Mouse (Mus musculus) CH12.LX (cell line): Measurements from ENCODE around the gene Zfp318. TPM values are rescaled to one million over a fixed set of nuclear protein-coding genes. Genes with fewer than 3 reads are reported as not detected.

Source experiments
- DNase-seq: peaks from one replicate; pipeline ENCODE4 v3.0.0-alpha.2; 2013; ENCODE audit errors: extremely low read depth
- H3K27ac ChIP-seq: 2 replicates; pipeline ENCODE4 v1.5.1; 2012; ENCODE audit warnings: low read depth, mild to moderate bottlenecking, control low read depth, moderate library complexity; ENCODE audit not compliant: insufficient read depth
- H3K27me3 ChIP-seq: replicated peaks from 2 replicates; pipeline ENCODE3; 2012; ENCODE audit warnings: inconsistent platforms
- H3K36me3 ChIP-seq, 2 experiments: replicated peaks in 1 of 2; 2 replicates each; pipeline versions ENCODE3 to v1.6.1; 2012; ENCODE audit warnings: inconsistent platforms in 1 of 2, low read length in 1 of 2, mild to moderate bottlenecking in 1 of 2, mixed read lengths in 1 of 2, moderate library complexity in 1 of 2; ENCODE audit not compliant: control insufficient read depth in 1 of 2, insufficient read depth in 1 of 2
- H3K4me1 ChIP-seq, 2 experiments: 2 replicates each; pipeline ENCODE4 v1.6.1; 2012; ENCODE audit warnings: inconsistent platforms in 1 of 2, moderate library complexity in 1 of 2; ENCODE audit not compliant: insufficient read depth in 2 of 2, control insufficient read depth in 1 of 2
- H3K4me2 ChIP-seq: 2 replicates; pipeline ENCODE4 v1.6.1; 2012; ENCODE audit warnings: low read depth, mild to moderate bottlenecking, control low read depth; ENCODE audit not compliant: poor library complexity, insufficient read depth, severe bottlenecking
- H3K4me3 ChIP-seq, 3 experiments: fragments of 150-350 bp in 1 of 3; sonication (generic) in 1 of 3; replicated peaks in 1 of 3; 2 replicates each; pipeline versions ENCODE3 to v1.5.1; 2011 to 2012; ENCODE audit warnings: low read depth in 2 of 3, low read length in 2 of 3, mild to moderate bottlenecking in 2 of 3, moderate library complexity in 2 of 3, control low read depth in 1 of 3, improper control_type of control experiment in 1 of 3, inconsistent platforms in 1 of 3, mixed read lengths in 1 of 3; ENCODE audit not compliant: poor library complexity in 1 of 3
- H3K79me2 ChIP-seq: replicated peaks from 2 replicates; pipeline ENCODE4 v1.6.1; 2012; ENCODE audit warnings: mild to moderate bottlenecking, moderate library complexity; ENCODE audit not compliant: control insufficient read depth, poor library complexity, insufficient read depth, severe bottlenecking; ENCODE audit errors: extremely low read depth
- H3K9ac ChIP-seq: 2 replicates; pipeline ENCODE4 v1.6.1; 2012; ENCODE audit warnings: low read depth, mild to moderate bottlenecking, control low read depth, moderate library complexity; ENCODE audit not compliant: insufficient read depth
- H3K9me3 ChIP-seq: replicated peaks from 2 replicates; pipeline ENCODE3; 2012; ENCODE audit warnings: low read length, inconsistent platforms, mixed read lengths
- BHLHE40 ChIP-seq: IDR thresholded peaks from 2 replicates; pipeline ENCODE4 v1.6.1; 2011; ENCODE audit warnings: mild to moderate bottlenecking, low read depth, low read length, improper control_type of control experiment
- CHD2 ChIP-seq: IDR thresholded peaks from 2 replicates; pipeline ENCODE4 v1.6.1; 2011; ENCODE audit warnings: low read length, improper control_type of control experiment
- CTCF ChIP-seq, 2 experiments: IDR thresholded peaks in 1 of 2; conservative IDR thresholded peaks in 1 of 2; 2 replicates each; pipeline ENCODE4 v1.5.1; 2011 to 2012; ENCODE audit warnings: low read depth in 2 of 2, low read length in 2 of 2, improper control_type of control experiment in 1 of 2, inconsistent platforms in 1 of 2, mild to moderate bottlenecking in 1 of 2, moderate library complexity in 1 of 2
- EP300 ChIP-seq: IDR thresholded peaks from 2 replicates; pipeline ENCODE4 v1.6.1; 2011; ENCODE audit warnings: low read length, improper control_type of control experiment
- GABPA ChIP-seq: IDR thresholded peaks from 2 replicates; pipeline ENCODE4 v1.6.1; 2012; ENCODE audit warnings: low read depth, low read length, improper control_type of control experiment, inconsistent platforms; ENCODE audit not compliant: insufficient replicate concordance
- IRF4 ChIP-seq: IDR thresholded peaks from 2 replicates; pipeline ENCODE4 v1.6.1; 2014; ENCODE audit warnings: low read depth, mild to moderate bottlenecking, inconsistent platforms, low read length, improper control_type of control experiment
- JUND ChIP-seq: conservative IDR thresholded peaks from 2 replicates; pipeline ENCODE4 v1.6.1; 2011; ENCODE audit warnings: low read depth, low read length, improper control_type of control experiment
- MAX ChIP-seq: IDR thresholded peaks from 2 replicates; pipeline ENCODE4 v1.6.1; 2011; ENCODE audit warnings: low read length, improper control_type of control experiment
- MEF2A ChIP-seq: IDR thresholded peaks from 2 replicates; pipeline ENCODE4 v1.6.1; 2014; ENCODE audit warnings: low read depth, mild to moderate bottlenecking, inconsistent platforms, low read length, improper control_type of control experiment, borderline replicate concordance
- MXI1 ChIP-seq: IDR thresholded peaks from 2 replicates; pipeline ENCODE4 v1.6.1; 2011; ENCODE audit warnings: mild to moderate bottlenecking, low read depth, low read length, improper control_type of control experiment
- MYC ChIP-seq: IDR thresholded peaks from 2 replicates; pipeline ENCODE4 v1.6.1; 2011; ENCODE audit warnings: low read depth, mild to moderate bottlenecking, improper control_type of control experiment, low read length
- NRF1 ChIP-seq: IDR thresholded peaks from 2 replicates; pipeline ENCODE4 v1.6.1; 2014; ENCODE audit warnings: low read depth, mild to moderate bottlenecking, inconsistent platforms, low read length, improper control_type of control experiment, moderate library complexity
- RAD21 ChIP-seq: IDR thresholded peaks from 2 replicates; pipeline ENCODE4 v1.6.1; 2011; ENCODE audit warnings: low read depth, mild to moderate bottlenecking, low read length, improper control_type of control experiment, moderate library complexity
- RCOR1 ChIP-seq: conservative IDR thresholded peaks from 2 replicates; pipeline ENCODE4 v1.6.1; 2012; ENCODE audit warnings: low read depth, mild to moderate bottlenecking, inconsistent platforms, low read length, improper control_type of control experiment
- SIN3A ChIP-seq: IDR thresholded peaks from 2 replicates; pipeline ENCODE4 v1.6.1; 2012; ENCODE audit warnings: low read length, improper control_type of control experiment, inconsistent platforms
- SMC3 ChIP-seq: IDR thresholded peaks from 2 replicates; pipeline ENCODE4 v1.6.1; 2011; ENCODE audit warnings: low read depth, low read length, improper control_type of control experiment
- TCF12 ChIP-seq: IDR thresholded peaks from 2 replicates; pipeline ENCODE4 v1.6.1; 2014; ENCODE audit warnings: low read depth, mild to moderate bottlenecking, inconsistent platforms, low read length, improper control_type of control experiment
- ZC3H11A ChIP-seq: IDR thresholded peaks from 2 replicates; pipeline ENCODE4 v1.6.1; 2012; ENCODE audit warnings: low read depth, mild to moderate bottlenecking, inconsistent platforms, low read length, improper control_type of control experiment
- ZKSCAN1 ChIP-seq: IDR thresholded peaks from 2 replicates; pipeline ENCODE4 v1.6.1; 2012; ENCODE audit warnings: low read depth, inconsistent platforms, low read length, improper control_type of control experiment, borderline replicate concordance
- dilution Hi-C: fragments of 300-500 bp; cut with MboI; formaldehyde crosslinking; loops from 2 replicates; pipeline ENCODE4 v1.14.3; 2020; ENCODE audit warnings: low sequenced_read_pairs; ENCODE audit not compliant: extremely low pct_unique_long_range_greater_than_20kb, extremely low pct_ligation_motif_present
- in situ Hi-C: fragments of 300-500 bp; cut with MboI; formaldehyde crosslinking; loops from 3 replicates; pipeline ENCODE4 v1.14.3; 2019; ENCODE audit warnings: low sequenced_read_pairs, low pct_ligation_motif_present, low pct_unique_long_range_greater_than_20kb, mixed read lengths
- polyA plus RNA-seq: library from polyadenylated mRNA; unstranded; fragments of >175 nt; gene quantifications from 2 replicates; pipeline ENCODE4 v1.2.1, GENCODE M21; 2012; ENCODE audit warnings: low read depth; ENCODE audit not compliant: insufficient read length
- total RNA-seq, 2 experiments: library from RNA; depleted of rRNA; stranded (reverse); fragments of 300-350 nt in 1 of 2; fragments of >200 nt in 1 of 2; gene quantifications; 2 replicates each; pipeline ENCODE4 v1.2.3; 2012 to 2014

The Zfp318 gene
- total and polyA plus RNA-seq, 3 experiments, result 1.4 to 5.0 (median 2.9) TPM

- peaks cover 6 to 19% of the 10 kb centered on the region in 2 experiments for H3K36me3 ChIP-seq
- peak; percentile 18 for DNase-seq
- dilution Hi-C loops, result no loop called here
These were observed 24.9 kb downstream of the Zfp318 start for GRCm38 (mm10) chr17:46408478-46408877.

GRCm38 (mm10) chr17:46418628-46419027 lies 35.1 kb downstream of the Zfp318 start:
- TF ChIP-seq TCF12 (no peak), CTCF (conservative IDR thresholded peaks at IDR 0.05 in 1 of 2, IDR thresholded peaks at IDR 0.05 in 1 of 2; ENCODE audit: low read depth in 2 of 2, low read length in 2 of 2) (no peak), BHLHE40 (no peak), CHD2 (no peak), SMC3 (no peak), MEF2A (no peak), JUND (no peak)
- H3K9me3 ChIP-seq, result no peaks in the 10 kb centered on the region
- no peak for DNase-seq
- in situ Hi-C loops, result no loop called here
- no peaks in the 10 kb centered on the region for H3K79me2 ChIP-seq
- no peak overlapping the region for H3K9ac ChIP-seq
- peaks cover 0 to 2% of the 10 kb centered on the region in 2 experiments; a peak in 1 of 4 replicates for H3K4me1 ChIP-seq
- no peaks in the 10 kb centered on the region for H3K27me3 ChIP-seq
- H3K36me3 ChIP-seq, result no peaks in the 10 kb centered on the region
- dilution Hi-C loops, result no loop called here
- no peak overlapping the region for H3K4me3 ChIP-seq
- no peak overlapping the region for H3K4me2 ChIP-seq
- no peak overlapping the region for H3K27ac ChIP-seq

More at GRCm38 (mm10) chr17:46408478-46408877, 24.9 kb downstream of the Zfp318 start:
- Histone ChIP-seq H3K27ac (no peak overlapping the region), H3K4me3 (no peak overlapping the region), H3K9ac (no peak overlapping the region), H3K27me3 (no peaks in the 10 kb centered on the region), H3K4me1 (no peaks in the 10 kb centered on the region), H3K9me3 (no peaks in the 10 kb centered on the region), H3K79me2 (no peaks in the 10 kb centered on the region), H3K4me2 (no peak overlapping the region)
- TF ChIP-seq NRF1, result no peak
- no peak for TF ChIP-seq GABPA
- no peak for TF ChIP-seq EP300
- peak in 1 of 2 experiments; percentile 57; a peak in 3 of 4 replicates for TF ChIP-seq CTCF (conservative IDR thresholded peaks at IDR 0.05 in 1 of 2, IDR thresholded peaks at IDR 0.05 in 1 of 2; ENCODE audit: low read depth in 2 of 2, low read length in 2 of 2)
- no peak for TF ChIP-seq MAX
- no peak for TF ChIP-seq TCF12
- TF ChIP-seq RAD21, result peak; percentile 28
- in situ Hi-C loops, result no loop called here

GRCm38 (mm10) chr17:46419717-46420116 lies 36.2 kb downstream of the Zfp318 start:
- H3K27ac ChIP-seq, result no peak overlapping the region
- in situ Hi-C loops, result no loop called here
- no peak overlapping the region for H3K9ac ChIP-seq
- dilution Hi-C loops, result no loop called here
- peaks cover 0 to 2% of the 10 kb centered on the region in 2 experiments; a peak in 1 of 4 replicates for H3K4me1 ChIP-seq
- no peak overlapping the region for H3K4me2 ChIP-seq
- no peaks in the 10 kb centered on the region for H3K9me3 ChIP-seq
- no peaks in the 10 kb centered on the region for H3K27me3 ChIP-seq
- DNase-seq, result peak; percentile 11
- H3K79me2 ChIP-seq, result no peaks in the 10 kb centered on the region
- H3K4me3 ChIP-seq, result no peak overlapping the region
- H3K36me3 ChIP-seq, result no peaks in the 10 kb centered on the region
- TF ChIP-seq RCOR1 (no peak), MEF2A (no peak), EP300 (no peak), MXI1 (no peak), ZC3H11A (no peak), ZKSCAN1 (no peak), CTCF (conservative IDR thresholded peaks at IDR 0.05 in 1 of 2, IDR thresholded peaks at IDR 0.05 in 1 of 2; ENCODE audit: low read depth in 2 of 2, low read length in 2 of 2) (peak in 1 of 2 experiments; percentile 39; a peak in 2 of 4 replicates), IRF4 (no peak), SIN3A (no peak), BHLHE40 (no peak), SMC3 (peak; percentile 20; the same call in 1 of the 2 replicates), MYC (no peak)
